Mouse (Mus musculus) testis, adult 2 months (tissue): ENCODE measurements around the gene Cd300lf.

ENCODE experiments used
- CTCF ChIP-seq: fragments of 200-500 bp; IDR thresholded peaks from 2 replicates; pipeline ENCODE4 v1.5.1; 2012; ENCODE audit warnings: low read depth, mild to moderate bottlenecking, inconsistent platforms, low read length, moderate library complexity; ENCODE audit not compliant: control insufficient read depth, insufficient read depth, insufficient replicate concordance
- POLR2A ChIP-seq: fragments of 200-500 bp; IDR thresholded peaks from 2 replicates; pipeline ENCODE4 v1.6.1; 2012; ENCODE audit warnings: low read depth, mild to moderate bottlenecking, inconsistent platforms, low read length, moderate library complexity; ENCODE audit not compliant: control insufficient read depth

- TF ChIP-seq CTCF = no peak
- no peak for TF ChIP-seq POLR2A
Observed at GRCm38 (mm10) chr11:115110271-115110670, 23.5 kb downstream of the Cd300lf start.
